Mouse (Mus musculus) forebrain, postnatal 0 days (tissue): ENCODE data around the gene Mrpl49. TPM values are rescaled to one million over a fixed set of nuclear protein-coding genes. Genes with fewer than 3 reads are reported as not detected.

Source experiments
- ATAC-seq: fragments of 200-750 bp; cut with Nextera tagmentation; 2 replicates; pipeline ENCODE4 v1.8.0; 2017; ENCODE audit warnings: mild to moderate bottlenecking, moderate library complexity
- DNase-seq: peaks from one replicate; pipeline ENCODE4 v3.0.0-alpha.2; 2015
- H3K27ac ChIP-seq: fragments of 300-500 bp; sonication (generic); 2 replicates; pipeline ENCODE4 v1.5.1; 2014; ENCODE audit warnings: low read depth, mild to moderate bottlenecking, antibody characterized with exemption, low read length, moderate library complexity, mixed read lengths
- H3K27me3 ChIP-seq: fragments of 300-500 bp; sonication (generic); 2 replicates; pipeline ENCODE4 v1.6.1; 2014; ENCODE audit warnings: mild to moderate bottlenecking, low read length, mixed read lengths; ENCODE audit not compliant: insufficient read depth
- H3K36me3 ChIP-seq: fragments of 300-500 bp; sonication (generic); 2 replicates; pipeline ENCODE4 v1.6.1; 2014; ENCODE audit warnings: mild to moderate bottlenecking, moderate library complexity; ENCODE audit not compliant: insufficient read depth
- H3K4me1 ChIP-seq: fragments of 300-500 bp; sonication (generic); 2 replicates; pipeline ENCODE4 v1.6.1; 2014; ENCODE audit warnings: antibody characterized with exemption; ENCODE audit not compliant: insufficient read depth
- H3K4me2 ChIP-seq: fragments of 300-500 bp; sonication (generic); 2 replicates; pipeline ENCODE4 v1.6.1; 2014; ENCODE audit warnings: low read depth, mild to moderate bottlenecking, moderate library complexity
- H3K4me3 ChIP-seq: fragments of 300-500 bp; sonication (generic); 2 replicates; pipeline ENCODE4 v1.5.1; 2014; ENCODE audit warnings: low read depth, low read length, mixed read lengths
- H3K9ac ChIP-seq: fragments of 300-500 bp; sonication (generic); 2 replicates; pipeline ENCODE4 v1.6.1; 2014; ENCODE audit warnings: mild to moderate bottlenecking
- H3K9me3 ChIP-seq: fragments of 300-500 bp; sonication (generic); 2 replicates; pipeline ENCODE4 v1.6.1; 2016; ENCODE audit warnings: low read length
- CTCF ChIP-seq: sonication (generic); IDR thresholded peaks from 2 replicates; pipeline ENCODE4 v1.5.1; 2016; ENCODE audit warnings: antibody characterized with exemption, control low read depth, low read depth
- WGBS: fragments of 180-500 bp; shearing (Covaris S2); extraction: QIAGEN DNeasy Blood & Tissue Kit; methylation state at CpG from one replicate; pipeline ENCODE4 v1.1.7; 2014; 5-methylcytosine and 5-hydroxymethylcytosine counted together
- polyA plus RNA-seq: library from polyadenylated mRNA; unstranded; fragments of >200 nt; fragmentation: Nextera tagmentation; extraction: Ambion mirVana; gene quantifications from 2 replicates; pipeline ENCODE4 v1.2.1, GENCODE M21; 2015
- total RNA-seq: library from RNA; depleted of rRNA; stranded (reverse); fragments of >200 nt; gene quantifications from 2 replicates; pipeline ENCODE4 v1.2.3, GENCODE M21; 2014

Gene Mrpl49
- total and polyA plus RNA-seq, 2 experiments from 2014 or later, result 47.1 to 55.7 TPM

- Histone ChIP-seq H3K4me1 (0 out of 2 replicates have a peak, but pooled peaks cover under 1% of the 10 kb centered on the region), H3K27ac (no peak overlapping the region), H3K36me3 (peaks cover 42% of the 10 kb centered on the region), H3K9me3 (no peaks in the 10 kb centered on the region), H3K4me2 (peak overlapping the region; percentile 88), H3K9ac (0 out of 2 replicates have a peak overlapping the region, but pooled peaks have one; percentile 94), H3K27me3 (no peaks in the 10 kb centered on the region), H3K4me3 (peak overlapping the region; percentile 91)
- ATAC-seq (no peak), DNase-seq (no peak)
- no peak for TF ChIP-seq CTCF
- WGBS, result 42% methylated on average over 4 of the region's 4 CpGs
Observed at GRCm38 (mm10) chr19:6056696-6057095, 889 bp downstream of the Mrpl49 start.

GRCm38 (mm10) chr19:6054296-6054695, 3.3 kb downstream of the Mrpl49 start:
- Histone ChIP-seq H3K4me3 (no peak overlapping the region), H3K27ac (no peak overlapping the region), H3K9ac (no peak overlapping the region), H3K27me3 (no peaks in the 10 kb centered on the region), H3K9me3 (no peaks in the 10 kb centered on the region), H3K4me1 (no peaks in the 10 kb centered on the region), H3K36me3 (peaks cover 61% of the 10 kb centered on the region), H3K4me2 (no peak overlapping the region)
- DNase-seq (no peak), ATAC-seq (no peak)
- 95% methylated on average over 5 of the region's 5 CpGs for WGBS
- TF ChIP-seq CTCF, result no peak

- Histone ChIP-seq H3K36me3 (peaks cover 70% of the 10 kb centered on the region), H3K4me1 (peaks cover 6% of the 10 kb centered on the region; the same call in 1 of the 2 replicates), H3K27ac (no peak overlapping the region), H3K9me3 (no peaks in the 10 kb centered on the region), H3K4me3 (no peak overlapping the region), H3K27me3 (no peaks in the 10 kb centered on the region), H3K9ac (no peak overlapping the region), H3K4me2 (no peak overlapping the region)
- no peak for ATAC-seq
- TF ChIP-seq CTCF, result no peak
- WGBS, result 87% methylated on average over 7 of the region's 7 CpGs
- no peak for DNase-seq
Observed at GRCm38 (mm10) chr19:6052516-6052915, 5.1 kb downstream of the Mrpl49 start.

GRCm38 (mm10) chr19:6048681-6049410, 8.7 kb downstream of the Mrpl49 start:
- Histone ChIP-seq H3K4me1 (peaks cover 12% of the 10 kb centered on the region; the same call in 1 of the 2 replicates), H3K9ac (no peak overlapping the region)
- WGBS, result 92% methylated on average over 11 of the region's 11 CpGs

GRCm38 (mm10) chr19:6047899-6048166, 9.8 kb downstream of the Mrpl49 start:
- no peaks in the 10 kb centered on the region for H3K27me3 ChIP-seq
- ATAC-seq (no peak), DNase-seq (no peak)
- peak overlapping the region; percentile 89 for H3K4me3 ChIP-seq
- no peak overlapping the region for H3K9ac ChIP-seq
- peak overlapping the region; percentile 95 for H3K4me2 ChIP-seq
- peaks cover 44% of the 10 kb centered on the region for H3K36me3 ChIP-seq
- TF ChIP-seq CTCF, result no peak
- no peak overlapping the region for H3K27ac ChIP-seq
- H3K9me3 ChIP-seq, result no peaks in the 10 kb centered on the region
- WGBS, result 93% methylated on average over 8 of the region's 8 CpGs
- H3K4me1 ChIP-seq, result peaks cover 12% of the 10 kb centered on the region; the same call in 1 of the 2 replicates

More at GRCm38 (mm10) chr19:6048681-6049410, 8.7 kb downstream of the Mrpl49 start:
- Histone ChIP-seq H3K36me3 (peaks cover 54% of the 10 kb centered on the region), H3K4me3 (no peak overlapping the region), H3K27me3 (no peaks in the 10 kb centered on the region), H3K27ac (no peak overlapping the region), H3K4me2 (no peak overlapping the region), H3K9me3 (no peaks in the 10 kb centered on the region)
- ATAC-seq (no peak), DNase-seq (no peak)
- TF ChIP-seq CTCF, result no peak

- Histone ChIP-seq H3K9me3 (no peaks in the 10 kb centered on the region), H3K27ac (peak overlapping the region; percentile 98), H3K36me3 (peaks cover 39% of the 10 kb centered on the region), H3K27me3 (no peaks in the 10 kb centered on the region), H3K4me2 (peak overlapping the region; percentile 95), H3K4me1 (peaks cover 12% of the 10 kb centered on the region; the same call in 1 of the 2 replicates), H3K9ac (peak overlapping the region; percentile 90), H3K4me3 (peak overlapping the region; percentile 89)
- 2% methylated on average over 42 of the region's 44 CpGs for WGBS
- DNase-seq (no peak), ATAC-seq (peak; percentile 0; the same call in 1 of the 2 replicates)
- 0 out of 2 replicates have a peak, but pooled peaks have one; percentile 2 for TF ChIP-seq CTCF
Observed at GRCm38 (mm10) chr19:6047154-6047898, 10.3 kb downstream of the Mrpl49 start.
